Mouse (Mus musculus) CH12.LX (cell line): ENCODE measurements around the gene Rab33b. TPM values are rescaled to one million over a fixed set of nuclear protein-coding genes. Genes with fewer than 3 reads are reported as not detected.
A peak's percentile ranks its signal among the peaks of the same experiment; 100 is the strongest.

ENCODE experiments used
- DNase-seq: peaks from one replicate; pipeline ENCODE4 v3.0.0-alpha.2; 2013; ENCODE audit errors: extremely low read depth
- H3K27ac ChIP-seq: 2 replicates; pipeline ENCODE4 v1.5.1; 2012; ENCODE audit warnings: low read depth, mild to moderate bottlenecking, control low read depth, moderate library complexity; ENCODE audit not compliant: insufficient read depth
- H3K27me3 ChIP-seq: replicated peaks from 2 replicates; pipeline ENCODE3; 2012; ENCODE audit warnings: inconsistent platforms
- H3K36me3 ChIP-seq, 2 experiments: replicated peaks in 1 of 2; 2 replicates each; pipeline versions ENCODE3 to v1.6.1; 2012; ENCODE audit warnings: inconsistent platforms in 1 of 2, low read length in 1 of 2, mild to moderate bottlenecking in 1 of 2, mixed read lengths in 1 of 2, moderate library complexity in 1 of 2; ENCODE audit not compliant: control insufficient read depth in 1 of 2, insufficient read depth in 1 of 2
- H3K4me1 ChIP-seq, 2 experiments: 2 replicates each; pipeline ENCODE4 v1.6.1; 2012; ENCODE audit warnings: inconsistent platforms in 1 of 2, moderate library complexity in 1 of 2; ENCODE audit not compliant: insufficient read depth in 2 of 2, control insufficient read depth in 1 of 2
- H3K4me2 ChIP-seq: 2 replicates; pipeline ENCODE4 v1.6.1; 2012; ENCODE audit warnings: low read depth, mild to moderate bottlenecking, control low read depth; ENCODE audit not compliant: poor library complexity, insufficient read depth, severe bottlenecking
- H3K4me3 ChIP-seq, 3 experiments: fragments of 150-350 bp in 1 of 3; sonication (generic) in 1 of 3; replicated peaks in 1 of 3; 2 replicates each; pipeline versions ENCODE3 to v1.5.1; 2011 to 2012; ENCODE audit warnings: low read depth in 2 of 3, low read length in 2 of 3, mild to moderate bottlenecking in 2 of 3, moderate library complexity in 2 of 3, control low read depth in 1 of 3, improper control_type of control experiment in 1 of 3, inconsistent platforms in 1 of 3, mixed read lengths in 1 of 3; ENCODE audit not compliant: poor library complexity in 1 of 3
- H3K79me2 ChIP-seq: replicated peaks from 2 replicates; pipeline ENCODE4 v1.6.1; 2012; ENCODE audit warnings: mild to moderate bottlenecking, moderate library complexity; ENCODE audit not compliant: control insufficient read depth, poor library complexity, insufficient read depth, severe bottlenecking; ENCODE audit errors: extremely low read depth
- H3K9ac ChIP-seq: 2 replicates; pipeline ENCODE4 v1.6.1; 2012; ENCODE audit warnings: low read depth, mild to moderate bottlenecking, control low read depth, moderate library complexity; ENCODE audit not compliant: insufficient read depth
- H3K9me3 ChIP-seq: replicated peaks from 2 replicates; pipeline ENCODE3; 2012; ENCODE audit warnings: low read length, inconsistent platforms, mixed read lengths
- CHD1 ChIP-seq: IDR thresholded peaks from 2 replicates; pipeline ENCODE4 v1.6.1; 2012; ENCODE audit warnings: low read depth, low read length, improper control_type of control experiment, inconsistent platforms
- CHD2 ChIP-seq: IDR thresholded peaks from 2 replicates; pipeline ENCODE4 v1.6.1; 2011; ENCODE audit warnings: low read length, improper control_type of control experiment
- CTCF ChIP-seq, 2 experiments: IDR thresholded peaks in 1 of 2; conservative IDR thresholded peaks in 1 of 2; 2 replicates each; pipeline ENCODE4 v1.5.1; 2011 to 2012; ENCODE audit warnings: low read depth in 2 of 2, low read length in 2 of 2, improper control_type of control experiment in 1 of 2, inconsistent platforms in 1 of 2, mild to moderate bottlenecking in 1 of 2, moderate library complexity in 1 of 2
- E2F4 ChIP-seq: IDR thresholded peaks from 2 replicates; pipeline ENCODE4 v1.6.1; 2011; ENCODE audit warnings: low read depth, low read length, improper control_type of control experiment; ENCODE audit not compliant: insufficient replicate concordance
- ELF1 ChIP-seq: IDR thresholded peaks from 2 replicates; pipeline ENCODE4 v1.6.1; 2014; ENCODE audit warnings: low read depth, mild to moderate bottlenecking, inconsistent platforms, low read length, improper control_type of control experiment
- EP300 ChIP-seq: IDR thresholded peaks from 2 replicates; pipeline ENCODE4 v1.6.1; 2011; ENCODE audit warnings: low read length, improper control_type of control experiment
- IRF4 ChIP-seq: IDR thresholded peaks from 2 replicates; pipeline ENCODE4 v1.6.1; 2014; ENCODE audit warnings: low read depth, mild to moderate bottlenecking, inconsistent platforms, low read length, improper control_type of control experiment
- JUN ChIP-seq: IDR thresholded peaks from 2 replicates; pipeline ENCODE4 v1.6.1; 2011; ENCODE audit warnings: low read depth, mild to moderate bottlenecking, low read length, improper control_type of control experiment, moderate library complexity; ENCODE audit not compliant: insufficient read depth
- MAX ChIP-seq: IDR thresholded peaks from 2 replicates; pipeline ENCODE4 v1.6.1; 2011; ENCODE audit warnings: low read length, improper control_type of control experiment
- MAZ ChIP-seq: IDR thresholded peaks from 2 replicates; pipeline ENCODE4 v1.6.1; 2012; ENCODE audit warnings: low read depth, mild to moderate bottlenecking, inconsistent platforms, low read length, improper control_type of control experiment, moderate library complexity
- MEF2A ChIP-seq: IDR thresholded peaks from 2 replicates; pipeline ENCODE4 v1.6.1; 2014; ENCODE audit warnings: low read depth, mild to moderate bottlenecking, inconsistent platforms, low read length, improper control_type of control experiment, borderline replicate concordance
- MYC ChIP-seq: IDR thresholded peaks from 2 replicates; pipeline ENCODE4 v1.6.1; 2011; ENCODE audit warnings: low read depth, mild to moderate bottlenecking, improper control_type of control experiment, low read length
- NELFE ChIP-seq: IDR thresholded peaks from 2 replicates; pipeline ENCODE4 v1.6.1; 2011; ENCODE audit warnings: low read depth, low read length, improper control_type of control experiment
- NRF1 ChIP-seq: IDR thresholded peaks from 2 replicates; pipeline ENCODE4 v1.6.1; 2014; ENCODE audit warnings: low read depth, mild to moderate bottlenecking, inconsistent platforms, low read length, improper control_type of control experiment, moderate library complexity
- POLR2AphosphoS2 ChIP-seq: IDR thresholded peaks from 2 replicates; pipeline ENCODE4 v1.6.1; 2011; ENCODE audit warnings: low read depth, low read length, improper control_type of control experiment
- RAD21 ChIP-seq: IDR thresholded peaks from 2 replicates; pipeline ENCODE4 v1.6.1; 2011; ENCODE audit warnings: low read depth, mild to moderate bottlenecking, low read length, improper control_type of control experiment, moderate library complexity
- SIN3A ChIP-seq: IDR thresholded peaks from 2 replicates; pipeline ENCODE4 v1.6.1; 2012; ENCODE audit warnings: low read length, improper control_type of control experiment, inconsistent platforms
- SMC3 ChIP-seq: IDR thresholded peaks from 2 replicates; pipeline ENCODE4 v1.6.1; 2011; ENCODE audit warnings: low read depth, low read length, improper control_type of control experiment
- TCF12 ChIP-seq: IDR thresholded peaks from 2 replicates; pipeline ENCODE4 v1.6.1; 2014; ENCODE audit warnings: low read depth, mild to moderate bottlenecking, inconsistent platforms, low read length, improper control_type of control experiment
- USF2 ChIP-seq: conservative IDR thresholded peaks from 2 replicates; pipeline ENCODE4 v1.6.1; 2011; ENCODE audit warnings: low read depth, low read length, improper control_type of control experiment
- ZC3H11A ChIP-seq: IDR thresholded peaks from 2 replicates; pipeline ENCODE4 v1.6.1; 2012; ENCODE audit warnings: low read depth, mild to moderate bottlenecking, inconsistent platforms, low read length, improper control_type of control experiment
- ZMIZ1 ChIP-seq: IDR thresholded peaks from 2 replicates; pipeline ENCODE4 v1.6.1; 2012; ENCODE audit warnings: low read depth, mild to moderate bottlenecking, inconsistent platforms, low read length, improper control_type of control experiment
- ZNF384 ChIP-seq: IDR thresholded peaks from 2 replicates; pipeline ENCODE4 v1.6.1; 2012; ENCODE audit warnings: low read depth, low read length, improper control_type of control experiment, inconsistent platforms
- dilution Hi-C: fragments of 300-500 bp; cut with MboI; formaldehyde crosslinking; loops from 2 replicates; pipeline ENCODE4 v1.14.3; 2020; ENCODE audit warnings: low sequenced_read_pairs; ENCODE audit not compliant: extremely low pct_unique_long_range_greater_than_20kb, extremely low pct_ligation_motif_present
- in situ Hi-C: fragments of 300-500 bp; cut with MboI; formaldehyde crosslinking; loops from 3 replicates; pipeline ENCODE4 v1.14.3; 2019; ENCODE audit warnings: low sequenced_read_pairs, low pct_ligation_motif_present, low pct_unique_long_range_greater_than_20kb, mixed read lengths
- polyA plus RNA-seq: library from polyadenylated mRNA; unstranded; fragments of >175 nt; gene quantifications from 2 replicates; pipeline ENCODE4 v1.2.1, GENCODE M21; 2012; ENCODE audit warnings: low read depth; ENCODE audit not compliant: insufficient read length
- total RNA-seq, 2 experiments: library from RNA; depleted of rRNA; stranded (reverse); fragments of 300-350 nt in 1 of 2; fragments of >200 nt in 1 of 2; gene quantifications; 2 replicates each; pipeline ENCODE4 v1.2.3; 2012 to 2014

Gene Rab33b
- total and polyA plus RNA-seq, 3 experiments, result 4.8 to 9.9 (median 7.0) TPM

GRCm38 (mm10) chr3:51510903-51511302, 27.2 kb downstream of the Rab33b start:
- in situ Hi-C loops, result no loop called here
- H3K36me3 ChIP-seq, result peaks cover 0 to 16% of the 10 kb centered on the region in 2 experiments
- no peak for TF ChIP-seq EP300
- TF ChIP-seq MYC, result 0 out of 2 replicates have a peak, but pooled peaks have one; percentile 25
- no peak for TF ChIP-seq E2F4
- peak; percentile 84 for TF ChIP-seq SMC3
- peak; percentile 57 for TF ChIP-seq ELF1
- TF ChIP-seq ZNF384, result no peak
- no peak for TF ChIP-seq MAX
- no peak for TF ChIP-seq CHD1
- peak; percentile 29 for TF ChIP-seq ZC3H11A
- TF ChIP-seq USF2, result no peak
- TF ChIP-seq JUN, result no peak
- TF ChIP-seq MEF2A, result 0 out of 2 replicates have a peak, but pooled peaks have one; percentile 24
- peak; percentile 27; the same call in 1 of the 2 replicates for TF ChIP-seq NELFE
- no peak; the same call in 1 of the 2 replicates for TF ChIP-seq POLR2AphosphoS2
- TF ChIP-seq IRF4, result 0 out of 2 replicates have a peak, but pooled peaks have one; percentile 26
- TF ChIP-seq CTCF (conservative IDR thresholded peaks at IDR 0.05 in 1 of 2, IDR thresholded peaks at IDR 0.05 in 1 of 2; ENCODE audit: low read depth in 2 of 2, low read length in 2 of 2), result peak; percentile 69 to 91
- no peak for TF ChIP-seq SIN3A
- no peak for TF ChIP-seq NRF1
- no peak for TF ChIP-seq TCF12
- TF ChIP-seq ZMIZ1, result no peak
- TF ChIP-seq CHD2, result no peak
- peak; percentile 90 for TF ChIP-seq RAD21
- TF ChIP-seq MAZ, result no peak
- H3K9ac ChIP-seq, result no peak overlapping the region
- no peak overlapping the region for H3K27ac ChIP-seq
- DNase-seq, result peak; percentile 80
- H3K4me3 ChIP-seq, result peak overlapping the region in 2 of 3 experiments; percentile 26 to 30
- H3K9me3 ChIP-seq, result no peaks in the 10 kb centered on the region
- dilution Hi-C loops, result no loop called here
- peaks cover 0 to 13% of the 10 kb centered on the region in 2 experiments; a peak in 2 of 4 replicates for H3K4me1 ChIP-seq
- no peaks in the 10 kb centered on the region for H3K27me3 ChIP-seq
- H3K4me2 ChIP-seq, result no peak overlapping the region
- no peaks in the 10 kb centered on the region for H3K79me2 ChIP-seq
